Mouse (Mus musculus) forebrain, postnatal 0 days (tissue): ENCODE data around the gene Elmo1. TPM values are rescaled to one million over a fixed set of nuclear protein-coding genes. Genes with fewer than 3 reads are reported as not detected.

Experiments used
- ATAC-seq: fragments of 200-750 bp; cut with Nextera tagmentation; 2 replicates; pipeline ENCODE4 v1.8.0; 2017; ENCODE audit warnings: mild to moderate bottlenecking, moderate library complexity
- DNase-seq: peaks from one replicate; pipeline ENCODE4 v3.0.0-alpha.2; 2015
- H3K27ac ChIP-seq: fragments of 300-500 bp; sonication (generic); 2 replicates; pipeline ENCODE4 v1.5.1; 2014; ENCODE audit warnings: low read depth, mild to moderate bottlenecking, antibody characterized with exemption, low read length, moderate library complexity, mixed read lengths
- H3K27me3 ChIP-seq: fragments of 300-500 bp; sonication (generic); 2 replicates; pipeline ENCODE4 v1.6.1; 2014; ENCODE audit warnings: mild to moderate bottlenecking, low read length, mixed read lengths; ENCODE audit not compliant: insufficient read depth
- H3K36me3 ChIP-seq: fragments of 300-500 bp; sonication (generic); 2 replicates; pipeline ENCODE4 v1.6.1; 2014; ENCODE audit warnings: mild to moderate bottlenecking, moderate library complexity; ENCODE audit not compliant: insufficient read depth
- H3K4me1 ChIP-seq: fragments of 300-500 bp; sonication (generic); 2 replicates; pipeline ENCODE4 v1.6.1; 2014; ENCODE audit warnings: antibody characterized with exemption; ENCODE audit not compliant: insufficient read depth
- H3K4me2 ChIP-seq: fragments of 300-500 bp; sonication (generic); 2 replicates; pipeline ENCODE4 v1.6.1; 2014; ENCODE audit warnings: low read depth, mild to moderate bottlenecking, moderate library complexity
- H3K4me3 ChIP-seq: fragments of 300-500 bp; sonication (generic); 2 replicates; pipeline ENCODE4 v1.5.1; 2014; ENCODE audit warnings: low read depth, low read length, mixed read lengths
- H3K9ac ChIP-seq: fragments of 300-500 bp; sonication (generic); 2 replicates; pipeline ENCODE4 v1.6.1; 2014; ENCODE audit warnings: mild to moderate bottlenecking
- H3K9me3 ChIP-seq: fragments of 300-500 bp; sonication (generic); 2 replicates; pipeline ENCODE4 v1.6.1; 2016; ENCODE audit warnings: low read length
- CTCF ChIP-seq: sonication (generic); IDR thresholded peaks from 2 replicates; pipeline ENCODE4 v1.5.1; 2016; ENCODE audit warnings: antibody characterized with exemption, control low read depth, low read depth
- WGBS: fragments of 180-500 bp; shearing (Covaris S2); extraction: QIAGEN DNeasy Blood & Tissue Kit; methylation state at CpG from one replicate; pipeline ENCODE4 v1.1.7; 2014; 5-methylcytosine and 5-hydroxymethylcytosine counted together
- polyA plus RNA-seq: library from polyadenylated mRNA; unstranded; fragments of >200 nt; fragmentation: Nextera tagmentation; extraction: Ambion mirVana; gene quantifications from 2 replicates; pipeline ENCODE4 v1.2.1, GENCODE M21; 2015
- total RNA-seq: library from RNA; depleted of rRNA; stranded (reverse); fragments of >200 nt; gene quantifications from 2 replicates; pipeline ENCODE4 v1.2.3, GENCODE M21; 2014

The Elmo1 gene
- total and polyA plus RNA-seq, 2 experiments from 2014 or later: 30.9 to 33.5 TPM

- TF ChIP-seq CTCF: no peak
- Histone ChIP-seq H3K4me3 (no peak overlapping the region), H3K9me3 (no peaks in the 10 kb centered on the region), H3K36me3 (no peaks in the 10 kb centered on the region), H3K4me2 (no peak overlapping the region), H3K4me1 (peaks cover 19% of the 10 kb centered on the region; the same call in 1 of the 2 replicates), H3K27ac (no peak overlapping the region), H3K9ac (no peak overlapping the region), H3K27me3 (no peaks in the 10 kb centered on the region)
- WGBS: 96% methylated on average over 1 of the region's 1 CpGs
- ATAC-seq (no peak), DNase-seq (no peak)
Measured at GRCm38 (mm10) chr13:20537053-20537452, 446.7 kb downstream of the Elmo1 start.

DNA sequence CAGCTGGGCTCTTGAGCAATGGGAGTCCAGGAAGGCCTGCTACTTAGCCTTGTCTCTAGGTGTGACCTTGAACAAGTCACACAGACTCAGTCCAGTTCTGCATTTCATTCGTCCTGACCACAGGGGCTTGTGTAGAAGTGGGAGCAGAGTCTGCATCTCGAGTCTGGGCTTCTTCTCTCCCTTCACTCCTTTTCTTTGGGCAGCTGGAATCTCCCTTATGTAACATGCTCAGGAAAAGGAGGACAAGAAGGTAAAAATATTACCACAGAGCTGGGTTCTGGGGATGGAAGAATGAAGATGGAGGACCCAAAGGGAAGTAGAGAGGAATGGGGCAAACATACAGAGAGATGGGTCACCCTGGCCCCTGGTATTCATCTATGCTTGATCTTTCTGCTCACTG is 447.1 kb downstream of the Elmo1 start:
- DNase-seq (no peak), ATAC-seq (no peak)
- no peak overlapping the region for H3K27ac ChIP-seq
- no peaks in the 10 kb centered on the region for H3K27me3 ChIP-seq
- TF ChIP-seq CTCF: no peak
- no peak overlapping the region for H3K9ac ChIP-seq
- no peak overlapping the region for H3K4me2 ChIP-seq
- 88% methylated on average over 2 of the region's 2 CpGs for WGBS
- H3K4me3 ChIP-seq: no peak overlapping the region
- H3K36me3 ChIP-seq: no peaks in the 10 kb centered on the region
- peaks cover 19% of the 10 kb centered on the region; the same call in 1 of the 2 replicates for H3K4me1 ChIP-seq
- no peaks in the 10 kb centered on the region for H3K9me3 ChIP-seq

- H3K9ac ChIP-seq: 0 out of 2 replicates have a peak overlapping the region, but pooled peaks have one; percentile 22
- ATAC-seq: peak; percentile 73
- TF ChIP-seq CTCF: no peak
- H3K4me2 ChIP-seq: 0 out of 2 replicates have a peak overlapping the region, but pooled peaks have one; percentile 10
- H3K4me1 ChIP-seq: peaks cover 19% of the 10 kb centered on the region; the same call in 1 of the 2 replicates
- H3K36me3 ChIP-seq: no peaks in the 10 kb centered on the region
- no peak overlapping the region for H3K4me3 ChIP-seq
- DNase-seq: peak; percentile 39
- H3K27me3 ChIP-seq: no peaks in the 10 kb centered on the region
- 51% methylated on average over 12 of the region's 12 CpGs for WGBS
- H3K9me3 ChIP-seq: no peaks in the 10 kb centered on the region
- H3K27ac ChIP-seq: peak overlapping the region; percentile 67
Measured at GRCm38 (mm10) chr13:20538216-20539070, 448.0 kb downstream of the Elmo1 start.

DNA sequence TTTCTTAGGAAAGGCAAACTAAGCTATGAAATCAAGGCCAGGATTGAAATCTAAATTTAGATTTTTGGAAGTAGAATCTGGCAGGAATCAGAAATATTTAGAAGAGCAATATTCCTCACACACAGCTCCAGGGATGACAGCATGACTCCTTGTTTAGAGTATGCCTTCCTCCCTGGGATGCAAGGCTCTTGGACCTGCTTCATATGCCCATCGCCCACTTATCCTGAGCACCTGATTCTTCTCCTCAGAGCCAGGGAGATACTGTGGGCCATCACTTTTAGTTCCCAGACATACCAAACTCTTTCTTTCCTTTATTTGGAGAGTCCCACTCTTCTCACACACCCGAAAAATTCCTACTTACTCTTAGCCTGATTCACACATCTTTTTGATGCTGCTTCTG is 449.2 kb downstream of the Elmo1 start:
- no peak for TF ChIP-seq CTCF
- no peaks in the 10 kb centered on the region for H3K36me3 ChIP-seq
- H3K4me1 ChIP-seq: peaks cover 19% of the 10 kb centered on the region; the same call in 1 of the 2 replicates
- H3K27ac ChIP-seq: 0 out of 2 replicates have a peak overlapping the region, but pooled peaks have one; percentile 52
- ATAC-seq (no peak), DNase-seq (no peak)
- no peaks in the 10 kb centered on the region for H3K27me3 ChIP-seq
- H3K4me3 ChIP-seq: no peak overlapping the region
- H3K9ac ChIP-seq: no peak overlapping the region
- H3K9me3 ChIP-seq: no peaks in the 10 kb centered on the region
- WGBS: 88% methylated on average over 2 of the region's 2 CpGs
- no peak overlapping the region for H3K4me2 ChIP-seq

DNA sequence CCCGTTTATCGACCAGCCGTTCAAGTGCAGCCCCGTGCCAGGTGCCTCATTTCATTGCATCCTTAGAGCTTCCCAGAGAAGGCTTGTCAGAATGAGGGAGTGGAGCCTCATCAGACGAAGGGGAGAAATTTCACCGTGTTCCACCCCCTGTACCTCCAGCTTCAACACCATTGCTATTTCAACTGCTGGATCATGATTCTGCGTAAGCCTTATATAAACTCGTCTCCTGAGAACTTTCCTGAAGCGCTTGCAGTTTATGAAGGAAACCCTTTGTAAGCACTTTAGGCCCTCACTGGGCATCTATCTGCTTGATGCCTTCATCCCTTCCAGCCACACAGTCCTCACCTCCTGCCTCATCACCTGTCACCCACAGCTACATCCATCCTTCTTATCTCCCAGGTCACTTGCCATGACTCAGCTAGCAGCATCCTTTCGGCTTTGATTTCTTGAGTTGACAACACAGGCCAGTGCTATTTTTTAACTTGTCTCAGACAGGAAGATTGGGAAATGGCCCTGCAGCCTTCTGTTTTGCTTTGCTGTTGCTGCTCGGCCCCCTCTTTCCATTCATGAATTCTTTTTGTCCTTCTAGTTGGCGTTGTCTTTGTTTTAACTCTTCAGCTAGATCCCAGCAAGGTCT is 456.3 kb downstream of the Elmo1 start:
- no peaks in the 10 kb centered on the region for H3K27me3 ChIP-seq
- no peaks in the 10 kb centered on the region for H3K9me3 ChIP-seq
- WGBS: 81% methylated on average over 12 of the region's 12 CpGs
- H3K4me1 ChIP-seq: no peaks in the 10 kb centered on the region
- H3K9ac ChIP-seq: no peak overlapping the region
- no peak overlapping the region for H3K4me3 ChIP-seq
- ATAC-seq (no peak), DNase-seq (no peak)
- no peak overlapping the region for H3K27ac ChIP-seq
- no peak overlapping the region for H3K4me2 ChIP-seq
- H3K36me3 ChIP-seq: no peaks in the 10 kb centered on the region
- no peak for TF ChIP-seq CTCF

GRCm38 (mm10) chr13:20549983-20550382 is 459.6 kb downstream of the Elmo1 start:
- no peak overlapping the region for H3K9ac ChIP-seq
- no peak overlapping the region for H3K4me3 ChIP-seq
- no peak for ATAC-seq
- 79% methylated on average over 4 of the region's 4 CpGs for WGBS
- no peaks in the 10 kb centered on the region for H3K27me3 ChIP-seq
- TF ChIP-seq CTCF: no peak
- no peak overlapping the region for H3K27ac ChIP-seq
- H3K36me3 ChIP-seq: no peaks in the 10 kb centered on the region
- no peaks in the 10 kb centered on the region for H3K9me3 ChIP-seq
- no peaks in the 10 kb centered on the region for H3K4me1 ChIP-seq
- no peak overlapping the region for H3K4me2 ChIP-seq
- DNase-seq: no peak

DNA sequence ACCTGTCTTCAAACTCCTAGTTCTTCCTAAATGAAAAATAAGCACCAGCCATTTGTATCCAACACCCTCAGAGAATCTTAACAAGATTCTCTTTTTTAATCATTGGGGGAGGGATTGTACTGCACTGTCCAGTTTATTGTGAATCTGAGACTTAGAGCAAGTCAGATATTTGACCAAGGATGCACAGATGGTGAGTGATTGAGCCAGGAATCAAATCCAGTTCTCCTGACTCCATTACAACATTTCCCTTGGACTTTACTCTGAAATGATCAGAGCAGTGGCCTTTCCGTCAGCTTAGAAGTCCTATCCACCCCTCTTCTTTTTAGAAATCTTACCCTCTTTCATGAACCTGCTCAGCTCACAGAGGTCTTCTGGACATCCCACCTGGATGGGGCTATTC is 461.2 kb downstream of the Elmo1 start:
- Histone ChIP-seq H3K36me3 (no peaks in the 10 kb centered on the region), H3K4me3 (no peak overlapping the region), H3K4me1 (no peaks in the 10 kb centered on the region), H3K4me2 (no peak overlapping the region), H3K27me3 (no peaks in the 10 kb centered on the region), H3K9me3 (no peaks in the 10 kb centered on the region), H3K9ac (no peak overlapping the region), H3K27ac (no peak overlapping the region)
- DNase-seq (no peak), ATAC-seq (no peak)
- WGBS: 93% methylated on average over 1 of the region's 1 CpGs
- TF ChIP-seq CTCF: no peak
